Mouse (Mus musculus) ES-CJ7 (cell line): ENCODE measurements around the gene Zfp345.
A peak's percentile ranks its signal among the peaks of the same experiment; 100 is the strongest.
"Not testable (repeated sequence)": the region's sequence is repeated elsewhere in the genome, so short reads cannot be mapped to it uniquely, and the experiment has no call there.

Source experiments
- DNase-seq: peaks from one replicate; pipeline ENCODE4 v3.0.0; 2011; ENCODE audit warnings: low read depth, low spot score

Gene Zfp345

DNA sequence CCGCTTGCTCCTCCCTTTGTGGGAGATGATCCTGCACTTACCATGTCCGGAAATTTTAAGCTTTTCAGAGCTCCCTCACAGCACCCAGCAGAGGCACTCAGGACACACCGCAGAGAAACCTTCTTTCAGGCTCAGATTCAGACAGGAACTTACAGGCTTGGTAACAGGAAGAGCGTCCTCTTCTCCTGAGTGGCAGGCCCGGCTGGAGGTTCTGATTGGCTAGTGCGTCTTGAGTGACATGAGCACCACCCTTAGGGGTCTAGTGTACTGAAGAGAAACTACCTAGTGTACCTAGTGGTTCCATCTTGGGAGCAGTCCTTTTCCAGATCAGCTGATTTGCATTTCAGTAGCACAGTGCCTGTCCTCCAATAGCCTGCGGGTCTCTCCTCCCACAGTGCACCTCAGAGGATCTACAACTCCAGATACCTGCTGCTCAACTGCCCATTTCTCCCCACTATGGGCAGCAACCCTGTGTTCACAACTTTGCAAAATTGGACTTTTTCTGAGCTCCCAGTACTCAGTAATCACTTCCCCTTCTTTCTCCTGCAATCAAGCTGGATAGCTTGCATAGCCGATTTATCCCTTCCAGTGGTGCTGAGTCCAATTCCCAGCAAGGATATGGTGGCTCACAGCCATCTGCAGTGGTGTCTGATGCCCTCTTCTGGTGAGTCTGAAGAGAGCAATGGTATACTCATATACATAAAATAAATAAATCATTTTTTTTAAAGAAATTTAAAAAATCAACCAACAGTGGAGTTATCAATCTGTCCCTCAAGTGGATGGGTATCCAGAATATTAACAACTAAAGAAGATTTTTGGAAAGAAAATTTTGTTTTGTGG is at the start of gene Zfp345:
Zfp345 (minus strand) TSS at position 153 of the 840 bp plus-strand sequence.
- DNase-seq: peak; percentile 94

- peak; percentile 12 for DNase-seq
These were observed 40.9 kb upstream of the Zfp345 start for GRCm38 (mm10) chr2:150525703-150526207.

DNA sequence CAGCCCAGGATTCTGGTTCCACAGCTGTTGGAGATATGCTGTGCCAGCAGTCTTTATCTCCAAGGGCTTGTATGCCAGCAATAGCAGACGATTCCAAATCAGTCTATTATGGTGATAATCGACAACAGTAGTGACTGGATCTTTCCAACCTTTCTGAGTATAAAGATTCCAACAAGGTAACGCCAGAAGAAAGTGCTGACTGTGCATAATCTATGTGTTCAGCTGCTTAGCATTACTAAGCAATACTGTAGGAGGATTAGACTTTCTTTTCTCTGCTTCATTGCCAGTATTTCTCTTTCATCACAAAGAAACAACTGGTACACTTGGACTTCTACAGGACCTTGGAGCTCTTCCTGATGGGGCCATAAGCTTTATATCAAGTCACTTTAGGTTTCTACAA is 27.9 kb upstream of the Zfp345 start:
- no peak for DNase-seq

DNA sequence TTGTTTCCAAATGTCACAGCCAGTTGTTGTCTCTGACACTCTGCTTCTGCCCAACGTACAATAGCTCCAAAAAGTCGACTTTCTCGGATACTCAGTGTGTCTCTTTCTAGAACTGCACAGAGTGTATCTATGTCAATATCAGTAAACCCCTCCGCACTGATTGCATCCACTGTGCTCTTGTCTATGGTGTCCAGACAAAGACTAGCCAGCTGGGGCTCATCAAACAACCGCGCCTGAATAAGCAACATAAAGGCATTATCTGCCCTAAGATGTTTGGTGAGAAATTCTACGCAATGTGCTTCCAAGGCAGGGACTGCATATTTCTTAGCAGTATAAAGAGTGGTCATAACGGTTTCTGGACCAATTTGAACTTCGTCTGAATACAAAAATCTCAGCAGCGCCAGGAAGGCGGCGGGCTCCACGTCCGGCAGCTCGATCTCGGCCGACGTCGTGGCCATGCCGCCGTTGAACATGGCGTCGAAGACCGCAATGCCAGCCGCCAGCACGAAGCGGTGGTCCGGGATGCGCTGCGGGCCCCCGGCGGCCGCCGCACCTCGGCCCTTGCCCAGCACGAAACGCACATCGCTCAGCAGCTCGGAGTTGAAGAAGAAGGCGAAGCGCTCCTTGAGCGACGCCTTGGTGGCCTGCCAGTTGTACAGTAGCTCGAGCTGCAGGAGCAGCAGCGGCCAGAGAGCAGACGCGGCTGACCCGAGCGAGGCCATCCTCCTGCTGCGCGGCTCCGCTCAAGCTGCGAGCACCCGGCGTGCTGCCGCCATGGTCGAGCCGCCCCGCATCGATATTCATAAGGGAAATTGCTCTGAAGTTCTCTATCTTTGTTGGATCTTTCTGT is 15.5 kb upstream of the Zfp345 start:
- DNase-seq: peak; percentile 15

GRCm38 (mm10) chr2:150493031-150493430 is 8.1 kb upstream of the Zfp345 start:
- peak; percentile 69 for DNase-seq

DNA sequence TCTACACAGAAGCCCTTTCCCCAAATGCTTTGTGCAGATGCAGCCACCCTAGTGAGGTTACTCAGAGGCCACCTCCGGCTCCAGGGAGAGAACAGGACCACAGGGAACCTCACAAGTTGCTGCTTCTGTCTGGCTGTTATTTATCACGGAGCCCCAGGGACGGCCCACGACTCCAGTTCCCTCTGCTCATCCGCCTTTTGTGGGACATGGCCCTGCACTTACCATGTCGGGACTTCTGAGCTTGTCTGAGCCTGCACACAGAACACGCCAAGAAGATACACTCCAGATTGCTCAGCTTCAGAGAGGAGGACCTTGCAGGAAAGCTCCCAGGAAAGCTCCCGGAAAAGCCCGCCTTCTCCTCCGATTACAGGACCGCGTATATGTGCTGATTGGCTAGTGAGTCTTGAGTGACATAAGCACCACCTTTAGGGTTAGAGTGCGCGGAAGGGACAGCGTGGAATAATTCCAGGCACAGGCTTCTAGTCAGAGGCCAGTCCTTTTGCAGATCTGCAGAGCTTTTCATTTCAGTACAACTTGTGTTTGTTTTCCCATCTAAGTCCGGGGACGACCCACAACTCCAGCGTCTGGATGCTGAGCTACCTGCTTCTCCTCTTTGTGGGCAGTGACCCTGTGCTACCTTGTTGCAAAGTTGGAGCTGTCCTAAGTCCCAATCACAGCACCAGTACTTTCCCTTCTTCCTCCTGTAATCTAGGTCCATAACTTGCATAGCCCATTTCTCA is 33.5 kb downstream of the Zfp345 start, which contains the start of gene Zfp442:
Zfp442 (minus strand) TSS at position 307 of the 740 bp plus-strand sequence.
- DNase-seq: peak; percentile 54

- DNase-seq: not testable (repeated sequence)
These were observed 45.8 kb downstream of the Zfp345 start for GRCm38 (mm10) chr2:150439084-150439483.
